Mouse (Mus musculus): Measurements from ENCODE around the gene Asrgl1.
"Not testable (repeated sequence)": the region's sequence is repeated elsewhere in the genome, so short reads cannot be mapped to it uniquely, and the experiment has no call there.

Gene Asrgl1

DNA sequence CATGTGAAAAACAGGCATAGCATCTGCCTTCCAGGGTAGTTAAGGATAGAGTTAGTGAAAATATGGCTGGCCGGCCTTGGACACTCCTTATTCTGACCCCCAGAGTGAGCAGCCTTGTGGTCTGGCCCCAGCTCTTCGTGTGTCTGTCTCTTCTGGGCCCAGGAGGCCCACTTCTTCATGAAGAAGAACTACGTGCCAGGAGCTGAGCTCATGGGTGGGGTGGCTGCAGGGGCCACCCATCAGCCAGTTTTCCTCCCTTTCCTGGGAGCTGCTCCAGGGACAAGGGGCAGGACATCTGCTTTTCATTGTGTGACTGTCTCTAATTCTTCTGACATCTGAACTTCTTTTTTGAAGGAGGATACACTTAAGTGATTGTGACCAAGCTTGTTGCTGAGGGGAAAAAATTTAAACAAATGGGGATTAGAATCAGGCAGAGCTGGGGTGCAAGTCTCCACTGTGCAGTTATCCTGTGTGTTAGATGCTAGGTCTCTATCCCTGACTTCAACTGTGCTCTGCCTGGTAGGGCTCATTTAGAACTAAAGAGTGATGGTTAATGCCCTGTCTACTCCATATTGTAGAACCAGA lies 30.2 kb downstream of the Asrgl1 start:
- in situ Hi-C loops (cut with MboI): no loop called here

DNA sequence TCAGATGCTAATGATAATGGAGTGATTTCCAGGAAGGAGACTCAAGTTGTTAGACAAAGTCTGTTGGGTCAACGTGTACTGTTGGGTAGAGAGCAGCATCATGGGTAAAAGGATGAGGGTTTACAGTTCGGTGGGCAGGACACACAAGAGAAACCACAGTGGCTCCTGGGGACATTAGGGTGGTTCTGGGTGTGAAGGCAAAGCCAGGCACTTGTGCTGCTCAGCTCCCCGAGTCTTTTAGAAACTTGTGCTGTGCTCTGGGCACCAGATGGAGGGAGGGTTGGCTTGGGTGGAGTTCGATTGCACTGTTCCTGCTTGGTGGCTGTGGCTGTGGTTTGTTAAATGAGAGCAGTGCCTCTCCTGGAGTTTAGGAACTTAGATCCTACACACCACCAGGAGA lies 31.4 kb downstream of the Asrgl1 start:
- in situ Hi-C loops (cut with MboI): no loop called here

DNA sequence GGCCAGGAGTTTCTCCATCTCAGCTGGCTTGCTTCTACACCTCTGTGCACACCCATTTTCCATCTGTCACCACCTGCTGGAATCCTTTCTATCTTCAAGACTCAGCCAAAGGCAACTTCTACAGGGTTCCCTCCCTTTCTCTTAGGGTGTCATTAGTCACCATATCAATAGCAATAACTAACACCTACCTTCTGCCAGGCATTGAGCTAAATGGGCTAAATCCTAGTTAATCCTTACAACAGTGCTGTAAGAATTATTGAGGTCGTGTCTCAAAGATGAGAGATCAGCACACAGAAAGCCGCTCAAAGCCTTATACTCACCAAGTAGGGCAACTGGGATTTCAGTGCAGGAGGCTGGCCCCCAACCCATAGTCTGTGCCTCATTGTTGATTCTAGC lies 34.4 kb downstream of the Asrgl1 start:
- in situ Hi-C loops (cut with MboI): no loop called here

DNA sequence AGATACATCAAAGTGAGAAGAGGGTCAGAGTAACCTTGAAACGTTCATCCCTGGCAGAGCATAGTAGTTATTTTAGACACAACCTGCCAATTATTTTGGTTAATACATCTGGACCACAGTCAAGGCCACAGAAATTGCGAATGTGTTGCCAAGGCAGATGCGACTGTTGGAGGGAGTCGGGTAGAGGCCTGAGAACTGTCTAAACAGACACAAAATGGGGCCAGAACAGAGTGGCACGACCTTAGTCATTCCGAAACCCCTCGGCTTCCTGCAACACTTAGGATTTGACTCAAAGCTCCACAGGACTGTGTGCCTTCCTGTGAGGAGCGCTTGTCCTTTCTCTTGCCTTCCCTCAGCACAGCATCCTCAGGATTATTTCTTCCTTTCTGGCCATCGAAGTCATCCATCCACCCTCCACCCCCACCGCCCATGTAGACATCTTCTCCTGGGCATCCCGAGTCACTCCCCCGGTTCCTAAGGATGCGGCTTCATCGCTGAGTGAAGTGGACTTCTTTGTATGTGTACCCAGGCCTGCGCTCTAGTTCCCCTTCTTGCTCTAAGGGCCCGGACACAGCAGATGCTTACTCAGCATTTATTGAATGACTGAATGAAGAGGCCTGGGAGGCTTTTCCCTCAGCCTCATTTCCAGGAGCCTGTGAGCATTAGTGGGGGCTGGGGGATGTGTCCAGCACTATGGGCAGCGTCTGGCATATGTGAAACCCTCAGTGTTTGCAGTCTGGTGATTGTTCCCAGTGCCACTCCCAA lies 35.0 kb downstream of the Asrgl1 start:
- in situ Hi-C loops (cut with MboI): no loop called here

DNA sequence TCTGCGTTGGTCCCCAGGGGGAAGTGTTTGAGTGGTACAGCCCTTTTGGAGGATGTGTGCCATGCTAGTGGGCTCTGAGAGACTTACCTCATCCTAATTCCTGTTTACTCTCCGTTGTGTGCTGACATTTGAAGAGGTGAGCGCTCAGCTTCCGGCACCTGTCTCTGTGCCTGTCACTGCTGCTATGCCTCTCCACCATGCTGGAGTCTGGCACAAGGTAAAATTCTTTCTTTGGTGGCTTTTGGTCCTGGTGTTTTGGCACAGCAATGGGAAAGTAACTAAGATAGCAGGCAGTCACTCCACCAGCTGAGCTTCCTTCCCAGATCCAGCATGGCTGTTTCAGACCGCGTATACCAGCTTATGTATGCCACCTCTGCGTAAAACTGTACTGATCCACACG lies 35.7 kb downstream of the Asrgl1 start:
- in situ Hi-C loops (cut with MboI): no loop called here

DNA sequence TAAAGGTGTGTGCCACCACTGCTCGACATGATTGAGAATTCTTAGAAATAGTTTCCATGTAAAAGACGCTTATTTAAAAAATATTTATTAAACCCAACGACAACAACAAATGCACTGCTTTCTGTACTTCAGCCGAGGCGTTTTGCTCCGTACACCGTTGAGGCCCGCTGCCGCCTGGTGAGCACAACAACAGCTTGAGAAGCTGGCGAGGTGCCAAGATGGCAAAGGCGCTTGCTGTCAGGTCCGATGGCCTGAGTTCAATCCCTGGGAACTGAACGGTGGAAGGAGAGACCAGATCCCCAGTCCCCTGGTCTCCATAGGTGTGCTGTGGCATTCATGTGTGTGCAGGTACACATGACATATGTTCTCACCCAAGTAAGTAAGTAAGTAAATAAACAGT lies 38.0 kb downstream of the Asrgl1 start:
- in situ Hi-C loops (cut with MboI): no loop called here

DNA sequence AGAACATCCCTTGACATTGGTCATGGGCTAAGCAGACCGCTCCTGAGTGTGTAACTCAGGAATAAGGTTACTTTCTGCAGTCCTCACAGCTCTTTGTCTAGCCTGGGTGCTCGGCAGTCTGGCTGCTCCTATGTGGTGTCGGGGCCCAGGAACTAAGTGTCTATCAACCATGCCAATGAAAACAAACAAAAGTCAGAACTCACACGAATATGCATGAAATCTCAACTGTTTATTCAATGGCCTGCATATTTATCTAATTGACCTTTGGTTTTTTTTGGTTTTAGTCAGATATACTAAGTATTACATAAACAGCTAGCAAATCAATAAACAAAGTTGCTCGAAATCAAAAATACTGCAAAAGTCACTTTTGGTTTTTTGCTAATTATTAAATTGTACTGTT lies 40.3 kb downstream of the Asrgl1 start:
- in situ Hi-C loops (cut with MboI): no loop called here

DNA sequence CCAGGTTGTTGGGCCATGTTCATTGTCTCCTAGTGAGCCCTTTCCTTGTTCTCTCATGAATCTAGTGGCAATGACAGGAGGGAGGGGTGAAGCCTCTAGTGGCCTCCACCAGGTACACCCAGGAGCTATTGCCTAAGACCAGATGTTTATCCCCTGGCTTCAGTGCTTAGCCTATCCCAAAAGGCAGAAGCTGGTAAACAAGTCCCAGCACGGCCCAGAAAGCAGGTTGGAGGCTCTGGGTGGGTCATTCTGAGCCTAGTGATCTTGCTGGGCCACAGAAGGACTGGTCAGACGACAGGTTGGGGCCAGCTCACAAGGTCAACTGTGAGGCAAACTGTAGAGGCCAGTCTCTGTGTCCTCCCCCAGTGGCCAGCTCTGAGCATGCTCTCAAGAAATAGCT lies 44.7 kb downstream of the Asrgl1 start:
- in situ Hi-C loops (cut with MboI): no loop called here

DNA sequence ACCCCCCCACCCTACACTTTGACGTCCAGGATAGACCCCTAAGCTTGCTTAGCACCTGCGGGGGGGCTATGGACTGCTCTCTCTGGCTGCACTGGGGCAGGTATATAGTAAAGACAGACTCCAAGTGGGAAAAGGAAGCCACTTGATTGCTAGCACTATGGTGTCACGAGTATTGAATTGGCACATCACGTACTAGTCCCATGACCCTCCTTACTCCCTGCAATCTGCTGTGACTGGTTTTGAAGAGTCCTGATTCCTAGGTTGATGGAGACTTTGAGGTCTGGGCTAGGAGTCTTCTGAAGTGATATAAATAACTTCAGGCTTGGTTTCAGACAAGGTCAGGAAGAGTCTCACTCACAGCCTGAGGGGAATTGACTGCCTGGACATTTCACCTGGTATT lies 45.2 kb downstream of the Asrgl1 start:
- in situ Hi-C loops (cut with MboI): no loop called here

DNA sequence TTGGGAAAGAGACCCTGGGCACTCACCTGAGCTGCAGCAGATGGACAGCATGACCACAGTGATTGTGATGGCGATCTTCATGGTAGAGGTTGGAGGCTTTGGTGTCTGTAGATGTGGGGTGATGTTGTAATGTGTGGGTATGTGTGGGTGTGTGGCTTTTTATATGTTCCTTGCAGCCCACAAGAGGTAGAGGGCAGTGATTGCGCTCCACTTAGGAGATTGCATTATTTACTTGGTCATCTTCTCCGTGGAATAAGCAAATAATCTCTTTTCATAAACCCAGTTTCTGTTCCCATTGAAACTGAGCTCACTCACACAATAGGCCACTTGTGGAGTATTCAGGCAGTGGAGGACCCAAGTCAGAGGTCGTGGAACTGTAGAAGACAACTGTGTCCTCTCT lies 47.6 kb downstream of the Asrgl1 start, which contains the start of gene Scgb1a1:
TSS of gene Scgb1a1 (minus strand) at position 138 of the 400 bp plus-strand sequence.
- in situ Hi-C loops (cut with MboI): no loop called here

DNA sequence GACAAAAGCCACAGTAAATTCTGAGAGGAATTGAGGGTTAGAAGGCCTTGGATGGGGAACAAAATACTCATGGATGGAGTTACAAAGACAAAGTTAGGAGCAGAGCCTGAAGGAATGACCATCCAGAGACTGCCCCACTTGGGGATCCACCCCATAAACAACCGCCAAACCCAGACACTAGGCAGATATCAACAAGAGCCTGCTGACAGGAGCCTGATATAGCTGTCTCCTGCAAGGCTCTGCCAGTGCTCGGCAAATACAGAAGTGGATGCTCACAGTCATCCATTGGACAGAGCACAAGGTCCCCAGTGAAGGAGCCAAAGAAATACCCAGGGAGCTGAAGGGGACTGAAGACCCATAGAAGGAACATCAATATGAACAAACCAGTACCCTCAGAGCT lies 51.5 kb downstream of the Asrgl1 start:
- in situ Hi-C loops (cut with MboI): not testable (repeated sequence)

DNA sequence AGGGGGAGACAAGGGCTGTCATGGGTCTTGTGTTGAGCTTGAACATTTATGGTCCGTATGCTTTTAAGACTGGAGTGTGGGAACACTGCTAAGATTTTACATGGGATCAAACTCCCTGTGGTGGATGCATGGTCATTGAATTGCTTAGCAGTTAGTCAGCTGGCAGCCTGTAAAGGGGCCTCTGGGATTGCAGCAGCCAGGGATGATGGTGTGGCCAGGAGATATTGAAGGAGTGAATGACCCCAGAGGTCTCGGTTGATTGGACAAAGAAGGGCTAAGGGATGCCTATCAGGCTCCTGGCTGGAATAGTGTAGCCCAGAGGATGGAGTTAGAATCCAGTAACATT lies 52.5 kb downstream of the Asrgl1 start:
- in situ Hi-C loops (cut with MboI): no loop called here

DNA sequence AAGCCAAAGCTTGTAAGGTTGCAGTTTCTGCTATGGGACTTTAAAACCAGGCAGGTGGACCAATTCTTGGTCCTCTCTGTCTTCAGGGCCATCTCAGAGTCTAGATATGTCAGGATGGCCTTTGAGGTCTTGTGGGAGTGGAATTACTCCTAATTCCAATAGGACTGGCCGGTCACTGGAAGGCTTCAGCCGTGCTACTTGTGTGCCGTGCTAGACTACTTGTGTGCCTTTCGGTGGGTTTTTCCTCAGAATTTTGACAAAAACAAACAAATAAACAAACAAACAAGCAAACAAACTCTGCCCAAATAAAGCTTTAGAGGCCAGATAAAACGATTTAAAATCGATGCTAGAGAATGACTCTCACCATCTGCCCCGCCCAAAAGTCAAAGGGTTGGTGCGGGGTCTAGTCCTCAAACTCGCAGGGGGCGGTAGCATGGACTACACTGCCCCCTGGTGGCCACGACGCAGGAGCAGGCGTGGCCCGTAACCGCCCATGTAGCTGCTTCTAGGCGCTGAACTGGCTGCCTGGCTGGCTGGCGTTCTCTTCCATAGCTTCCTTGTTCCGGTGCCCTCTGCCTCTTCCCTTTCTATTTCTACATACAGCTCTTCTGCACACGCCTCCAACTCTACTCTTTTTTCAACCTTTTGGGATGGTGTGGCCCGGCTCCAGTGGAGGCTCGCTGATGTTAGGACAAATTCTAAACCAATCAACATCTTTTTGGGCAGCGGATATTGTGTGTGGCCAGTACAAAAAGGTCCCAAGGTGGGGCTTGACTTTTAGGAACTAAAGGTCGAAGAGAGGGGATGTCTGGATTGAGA lies 53.0 kb downstream of the Asrgl1 start:
- in situ Hi-C loops (cut with MboI): no loop called here

DNA sequence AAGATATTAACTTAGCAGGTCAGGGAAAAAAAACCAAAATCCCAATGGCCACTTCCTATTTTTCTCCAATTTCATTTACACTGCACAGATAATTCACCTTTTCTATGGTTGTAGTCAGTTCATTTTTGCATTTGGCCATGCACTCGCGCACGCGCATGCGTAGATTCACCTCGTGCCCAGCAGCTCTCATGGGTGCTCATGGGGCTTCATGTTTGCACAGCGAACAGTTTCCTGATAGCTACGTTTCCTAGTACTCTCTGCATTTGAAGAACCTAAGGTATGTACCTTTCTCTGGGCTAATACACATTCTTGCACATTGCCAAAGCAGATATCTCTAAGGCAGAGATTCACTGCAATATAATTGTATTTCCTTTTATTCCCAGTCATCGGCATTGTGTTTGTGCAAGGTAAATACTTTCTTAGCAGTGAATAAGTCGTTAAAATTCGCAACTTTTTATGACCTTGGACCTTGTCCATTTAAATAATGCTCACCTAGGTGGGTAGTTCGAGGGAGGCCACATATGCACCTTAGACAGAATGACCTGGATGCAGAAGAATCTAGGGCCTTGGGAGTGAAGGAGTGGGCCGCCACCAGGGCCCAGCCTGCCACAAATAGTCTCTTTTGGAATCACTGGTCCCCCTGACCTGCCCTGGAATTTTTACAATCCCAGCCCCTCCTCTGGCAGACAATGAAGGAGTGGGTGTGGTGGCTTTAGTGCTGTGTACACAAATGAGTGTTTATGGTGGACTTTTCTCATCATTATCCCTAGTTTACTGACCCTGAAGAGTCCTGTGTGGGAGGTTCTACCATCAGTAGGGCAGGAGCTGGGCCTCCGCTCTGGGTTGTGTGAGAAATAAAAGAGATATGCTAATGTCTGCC lies 53.9 kb downstream of the Asrgl1 start:
- in situ Hi-C loops (cut with MboI): no loop called here

DNA sequence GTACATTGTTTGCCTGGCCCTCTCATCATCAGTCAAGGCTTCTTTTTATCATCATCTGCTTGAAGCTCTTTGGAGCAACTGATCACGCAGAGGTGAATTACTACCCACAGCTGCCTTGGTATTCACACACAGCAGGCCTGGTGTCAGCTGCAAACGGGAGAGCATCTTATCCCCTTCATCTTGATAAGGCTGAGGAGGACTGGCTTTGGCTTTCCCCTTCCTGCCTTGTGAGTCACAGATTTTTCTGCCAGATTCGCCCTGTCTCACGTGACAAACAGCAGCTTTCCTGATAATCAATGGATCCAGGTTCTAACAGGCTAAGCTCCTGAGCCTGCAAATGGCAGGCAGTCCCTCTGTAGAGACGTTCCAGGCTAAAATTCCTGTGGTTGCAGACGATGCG lies 55.5 kb downstream of the Asrgl1 start:
- in situ Hi-C loops (cut with MboI): loop anchor here (5.0 kb wide), 1 partner anchor 88 kb away; no protein-coding TSS in a partner anchor

DNA sequence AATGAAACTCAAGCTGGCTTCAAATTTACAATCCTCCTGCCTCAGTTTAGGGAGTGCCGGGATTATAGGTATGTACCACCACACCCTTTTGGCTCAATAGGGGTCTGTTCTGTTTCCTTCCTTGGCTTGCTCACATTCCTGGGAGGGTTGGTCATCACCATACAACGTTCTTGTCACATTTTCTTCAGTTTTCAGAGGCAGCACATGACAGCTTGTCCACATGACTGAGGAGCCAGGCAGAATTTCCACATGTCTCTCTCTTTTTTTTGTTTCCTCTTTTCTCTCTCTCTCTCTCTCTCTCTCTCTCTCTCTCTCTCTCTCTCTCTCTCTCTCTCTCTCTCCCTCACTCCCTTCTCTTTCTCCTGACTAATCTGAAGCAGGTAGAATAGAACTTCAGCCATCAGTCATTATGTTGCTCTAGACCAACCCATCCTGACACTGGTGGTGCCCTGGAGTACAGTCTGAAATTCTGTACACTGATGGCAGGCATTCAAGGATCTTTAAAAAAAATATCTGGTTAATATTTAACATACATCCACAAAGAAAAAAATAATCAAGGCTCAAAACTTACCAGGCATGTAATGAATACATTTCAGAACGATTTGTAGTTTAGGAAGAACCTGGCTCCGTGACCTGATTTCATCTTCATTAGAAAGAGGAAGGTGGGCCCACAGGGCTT lies 58.3 kb downstream of the Asrgl1 start:
- in situ Hi-C loops (cut with MboI): loop anchor here (5.0 kb wide), 1 partner anchor 85 kb away; no protein-coding TSS in a partner anchor

DNA sequence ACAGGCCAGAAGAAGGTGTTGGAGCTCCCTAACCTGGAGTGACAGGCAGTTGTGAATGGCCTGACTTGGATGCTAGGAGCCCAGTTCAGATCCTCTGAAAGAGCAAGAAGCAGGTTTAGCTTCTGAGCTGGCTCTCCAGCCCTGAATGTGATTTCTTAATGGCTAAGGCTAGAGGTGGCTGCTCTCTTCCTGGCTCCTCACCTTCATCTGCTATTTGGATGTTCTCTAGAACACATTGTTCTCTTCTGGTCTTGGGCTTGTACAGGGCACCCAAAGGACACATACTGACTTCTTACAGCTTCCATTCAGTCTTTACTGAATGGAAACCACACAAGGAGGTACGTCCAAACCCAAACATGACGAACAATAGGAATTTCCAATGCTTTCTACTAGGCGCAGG lies 59.4 kb downstream of the Asrgl1 start:
- in situ Hi-C loops (cut with MboI): loop anchor here (5.0 kb wide), 1 partner anchor 84 kb away; no protein-coding TSS in a partner anchor

DNA sequence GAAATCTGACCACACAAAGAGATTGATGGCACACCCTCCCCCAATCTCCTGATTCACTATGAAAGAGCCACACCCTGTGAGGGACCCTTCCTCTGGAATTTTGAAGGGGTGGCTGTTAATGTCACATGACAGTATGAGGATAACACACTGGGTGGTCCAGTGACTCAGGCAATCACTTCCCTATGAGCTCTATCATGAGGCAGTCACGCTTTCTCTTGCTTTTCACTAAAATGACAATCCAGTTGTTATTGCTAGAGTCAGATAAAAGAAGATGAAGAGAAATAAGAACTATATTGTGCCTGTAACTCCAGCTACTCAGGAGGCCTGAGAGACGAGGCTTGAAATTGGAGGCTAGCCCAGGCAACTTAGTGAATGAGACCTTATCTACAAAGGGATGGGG lies 59.9 kb downstream of the Asrgl1 start:
- in situ Hi-C loops (cut with MboI): loop anchor here (5.0 kb wide), 1 partner anchor 83 kb away; no protein-coding TSS in a partner anchor

DNA sequence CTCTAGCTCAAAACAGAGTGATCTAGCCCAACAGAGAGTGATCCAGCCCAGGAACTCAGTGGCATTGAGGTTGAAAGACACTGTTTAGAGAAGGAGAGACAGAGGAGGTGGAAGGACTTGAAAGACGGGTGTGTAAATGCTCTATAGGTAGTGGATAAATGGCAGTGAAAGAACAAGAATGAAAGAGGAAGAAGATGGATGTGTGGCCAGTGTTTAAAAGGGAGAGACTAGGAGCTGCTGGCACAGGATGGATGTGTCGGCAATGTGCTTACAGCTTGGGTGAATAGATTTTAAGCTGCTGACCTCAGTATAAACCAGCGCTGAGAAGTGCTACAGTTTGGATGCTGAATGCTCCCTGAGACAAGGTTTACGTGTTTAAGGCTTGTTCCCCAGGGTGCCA lies 61.0 kb downstream of the Asrgl1 start:
- in situ Hi-C loops (cut with MboI): no loop called here

DNA sequence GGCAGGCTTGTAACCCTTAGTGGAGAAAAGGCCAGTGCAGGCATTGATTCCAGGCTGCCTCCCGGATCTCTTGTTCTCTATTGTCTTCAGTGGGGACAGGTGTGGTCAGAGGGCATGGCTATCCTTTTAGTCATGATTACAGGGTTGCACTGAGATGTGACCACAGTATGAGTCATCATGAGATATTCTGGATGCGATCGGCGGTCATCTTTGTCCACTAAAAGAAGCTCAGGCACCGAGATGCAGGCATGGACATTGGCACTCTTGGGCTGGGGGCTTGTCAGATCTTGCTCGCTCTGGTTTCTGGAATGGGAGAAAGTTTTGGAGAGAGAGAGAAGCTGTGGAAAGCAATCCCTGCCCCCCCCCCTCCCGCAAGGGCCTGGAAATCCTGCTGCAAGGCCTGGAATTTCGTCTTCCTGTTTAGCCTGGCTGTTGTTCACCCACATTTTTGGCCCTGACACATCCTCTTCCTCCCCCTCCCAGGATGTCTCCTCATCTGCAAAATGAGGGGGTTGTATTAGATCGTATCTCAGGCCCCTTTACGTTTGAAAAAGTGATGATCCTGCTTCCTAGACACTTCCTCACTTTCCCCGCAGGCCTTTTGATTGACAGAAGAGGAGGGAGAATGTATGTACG lies 61.5 kb downstream of the Asrgl1 start:
- in situ Hi-C loops (cut with MboI): no loop called here

DNA sequence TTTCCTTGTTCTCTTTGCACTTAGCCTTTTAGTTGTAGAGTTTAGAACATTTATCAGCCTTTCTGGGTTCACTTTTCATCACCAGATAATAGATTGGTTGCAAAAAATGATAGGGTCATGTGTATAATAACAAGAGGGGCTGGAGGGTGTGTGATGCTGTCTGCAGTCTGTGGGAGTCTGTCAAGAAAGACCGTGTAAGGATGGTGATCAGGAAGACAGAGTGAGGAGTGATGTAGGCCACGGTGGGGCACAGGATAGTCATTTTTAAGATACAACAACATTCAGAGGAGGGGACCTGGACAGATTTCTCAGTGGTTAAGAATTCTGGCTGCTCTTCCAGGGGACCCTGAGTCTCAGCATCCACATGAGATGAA lies 63.3 kb downstream of the Asrgl1 start:
- in situ Hi-C loops (cut with MboI): no loop called here
